Mouse (Mus musculus): Measurements from ENCODE around the gene Zscan20. TPM values are rescaled to one million over a fixed set of nuclear protein-coding genes. Genes with fewer than 3 reads are reported as not detected.

The Zscan20 gene
- polyA plus RNA-seq, 1 experiment = 2.8 TPM

- no peaks in the 10 kb centered on the region for H3K27me3 ChIP-seq (ENCODE audit: control insufficient read depth, insufficient read depth, insufficient read length)
- no peak overlapping the region for H3ac ChIP-seq (ENCODE audit: control insufficient read depth, insufficient read length)
- no peak overlapping the region for H3K4me3 ChIP-seq
- no peaks in the 10 kb centered on the region for H3K79me2 ChIP-seq (ENCODE audit: control insufficient read depth, insufficient read depth)
- H3K4me2 ChIP-seq (ENCODE audit: low read depth) = no peak overlapping the region
- no peaks in the 10 kb centered on the region for H3K36me3 ChIP-seq (ENCODE audit: control insufficient read depth, insufficient read depth)
- no peak for TF ChIP-seq MYOG (IDR thresholded peaks at IDR 0.05; ENCODE audit: control insufficient read depth in 1 of 3, insufficient read depth in 1 of 3, insufficient read length in 2 of 3, low read depth in 2 of 3)
- TF ChIP-seq MAX (IDR thresholded peaks at IDR 0.05; ENCODE audit: low read depth) = no peak
- TF ChIP-seq REST (IDR thresholded peaks at IDR 0.05; ENCODE audit: insufficient read depth, insufficient read length) = no peak
- no peak for TF ChIP-seq POLR2AphosphoS2 (IDR thresholded peaks at IDR 0.05; ENCODE audit: insufficient read length, low read depth)
- no peak for TF ChIP-seq CEBPB (IDR thresholded peaks at IDR 0.05; ENCODE audit: insufficient read depth, poor library complexity, severe bottlenecking)
- TF ChIP-seq USF1 (IDR thresholded peaks at IDR 0.05; ENCODE audit: low read depth) = no peak
Observed at GRCm38 (mm10) chr4:128607661-128608060, 2.2 kb downstream of the Zscan20 start.

DNA sequence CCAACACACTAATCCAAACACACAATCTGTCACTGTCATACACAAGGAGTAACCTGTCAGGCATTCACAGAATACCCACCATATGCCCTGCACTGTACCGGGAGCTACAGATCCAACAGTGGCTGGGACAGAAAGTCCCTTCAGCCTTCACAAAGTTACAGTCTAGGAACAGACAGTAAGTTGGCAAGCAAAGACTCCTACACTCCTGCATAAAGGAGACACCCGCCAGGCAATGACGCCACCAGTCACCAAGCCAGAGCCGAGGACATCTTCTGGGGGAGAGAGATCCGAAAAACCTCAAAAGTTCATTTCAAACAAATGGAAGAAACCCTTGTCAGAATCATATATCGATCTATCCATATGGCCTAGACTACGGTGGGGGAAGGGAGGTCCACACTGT is 3.3 kb downstream of the Zscan20 start:
- Histone ChIP-seq H3K79me2 (ENCODE audit: control insufficient read depth, insufficient read depth) (no peaks in the 10 kb centered on the region), H3ac (ENCODE audit: control insufficient read depth, insufficient read length) (no peak overlapping the region), H3K27me3 (ENCODE audit: control insufficient read depth, insufficient read depth, insufficient read length) (no peaks in the 10 kb centered on the region), H3K36me3 (ENCODE audit: control insufficient read depth, insufficient read depth) (no peaks in the 10 kb centered on the region), H3K4me2 (ENCODE audit: low read depth) (no peak overlapping the region), H3K4me3 (no peak overlapping the region)
- TF ChIP-seq TCF12 (IDR thresholded peaks at IDR 0.05; ENCODE audit: insufficient read depth, poor library complexity, severe bottlenecking) (no peak), USF1 (IDR thresholded peaks at IDR 0.05; ENCODE audit: low read depth) (no peak), SRF (IDR thresholded peaks at IDR 0.05; ENCODE audit: control insufficient read depth, insufficient read length, low read depth) (no peak), POLR2AphosphoS2 (IDR thresholded peaks at IDR 0.05; ENCODE audit: insufficient read length, low read depth) (no peak), POLR2A (IDR thresholded peaks at IDR 0.05; ENCODE audit: insufficient read length, low read depth) (no peak), MAX (IDR thresholded peaks at IDR 0.05; ENCODE audit: low read depth) (no peak), MYOD1 (IDR thresholded peaks at IDR 0.05; ENCODE audit: control insufficient read depth in 1 of 3, insufficient read length in 2 of 3, low read depth in 2 of 3) (no peak), MYOG (IDR thresholded peaks at IDR 0.05; ENCODE audit: control insufficient read depth in 1 of 3, insufficient read depth in 1 of 3, insufficient read length in 2 of 3, low read depth in 2 of 3) (no peak), E2F4 (IDR thresholded peaks at IDR 0.05; ENCODE audit: insufficient read depth) (no peak), CEBPB (IDR thresholded peaks at IDR 0.05; ENCODE audit: insufficient read depth, poor library complexity, severe bottlenecking) (no peak)

DNA sequence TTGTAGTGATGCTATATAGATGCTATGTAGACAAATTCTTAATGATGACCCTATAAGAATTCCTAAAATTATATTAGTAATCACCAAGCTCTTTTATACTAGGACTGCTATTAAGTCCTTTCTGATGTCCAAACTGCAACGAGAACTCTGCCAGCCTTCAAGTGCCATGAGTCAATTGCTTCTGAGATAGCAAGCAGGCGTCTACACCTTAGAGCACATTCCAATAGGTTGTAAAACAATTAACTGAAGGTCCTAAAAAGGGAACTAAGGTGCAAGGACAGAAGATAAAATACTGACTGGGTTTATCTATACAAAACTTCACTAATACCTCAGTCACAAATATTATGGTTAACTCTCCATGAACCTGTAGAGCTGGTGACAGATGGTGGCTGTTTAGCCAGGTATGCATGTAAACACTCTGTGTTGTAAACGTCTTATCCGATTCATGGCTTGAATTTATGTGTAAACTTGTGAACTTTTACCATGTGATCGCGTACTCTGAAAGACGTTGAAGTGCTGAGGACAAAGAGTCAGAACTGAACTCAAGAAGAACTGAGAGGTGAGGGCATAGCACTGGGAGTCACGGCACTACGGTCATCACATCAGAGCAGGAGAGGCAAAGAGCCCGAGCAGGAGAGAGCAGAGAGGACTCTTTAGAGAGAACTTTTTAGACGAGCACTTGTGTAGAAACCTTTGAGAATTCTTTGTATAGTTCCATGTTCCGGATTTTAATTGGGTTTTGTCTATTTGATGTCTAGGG is 11.9 kb downstream of the Zscan20 start:
- no peak for TF ChIP-seq POLR2A (IDR thresholded peaks at IDR 0.05; ENCODE audit: insufficient read length, low read depth)
- no peak for TF ChIP-seq POLR2AphosphoS2 (IDR thresholded peaks at IDR 0.05; ENCODE audit: insufficient read length, low read depth)
- TF ChIP-seq TCF3 (IDR thresholded peaks at IDR 0.05; ENCODE audit: insufficient read length, low read depth) = no peak
- no peak for TF ChIP-seq USF1 (IDR thresholded peaks at IDR 0.05; ENCODE audit: low read depth)
- no peak for TF ChIP-seq CEBPB (IDR thresholded peaks at IDR 0.05; ENCODE audit: insufficient read depth, poor library complexity, severe bottlenecking)
- no peak for TF ChIP-seq MYOD1 (IDR thresholded peaks at IDR 0.05; ENCODE audit: control insufficient read depth in 1 of 3, insufficient read length in 2 of 3, low read depth in 2 of 3)
- no peak for TF ChIP-seq MYOG (IDR thresholded peaks at IDR 0.05; ENCODE audit: control insufficient read depth in 1 of 3, insufficient read depth in 1 of 3, insufficient read length in 2 of 3, low read depth in 2 of 3)
- TF ChIP-seq MAX (IDR thresholded peaks at IDR 0.05; ENCODE audit: low read depth) = no peak
- TF ChIP-seq TCF12 (IDR thresholded peaks at IDR 0.05; ENCODE audit: insufficient read depth, poor library complexity, severe bottlenecking) = no peak
- no peak for TF ChIP-seq REST (IDR thresholded peaks at IDR 0.05; ENCODE audit: insufficient read depth, insufficient read length)
- no peak for TF ChIP-seq E2F4 (IDR thresholded peaks at IDR 0.05; ENCODE audit: insufficient read depth)
- TF ChIP-seq SRF (IDR thresholded peaks at IDR 0.05; ENCODE audit: control insufficient read depth, insufficient read length, low read depth) = no peak
- no peak overlapping the region for H3ac ChIP-seq (ENCODE audit: control insufficient read depth, insufficient read length)
- no peaks in the 10 kb centered on the region for H3K36me3 ChIP-seq (ENCODE audit: control insufficient read depth, insufficient read depth)
- H3K27me3 ChIP-seq (ENCODE audit: control insufficient read depth, insufficient read depth, insufficient read length) = no peaks in the 10 kb centered on the region
- no peaks in the 10 kb centered on the region for H3K79me2 ChIP-seq (ENCODE audit: control insufficient read depth, insufficient read depth)
- H3K4me2 ChIP-seq (ENCODE audit: low read depth) = no peak overlapping the region
- no peak overlapping the region for H3K4me3 ChIP-seq

DNA sequence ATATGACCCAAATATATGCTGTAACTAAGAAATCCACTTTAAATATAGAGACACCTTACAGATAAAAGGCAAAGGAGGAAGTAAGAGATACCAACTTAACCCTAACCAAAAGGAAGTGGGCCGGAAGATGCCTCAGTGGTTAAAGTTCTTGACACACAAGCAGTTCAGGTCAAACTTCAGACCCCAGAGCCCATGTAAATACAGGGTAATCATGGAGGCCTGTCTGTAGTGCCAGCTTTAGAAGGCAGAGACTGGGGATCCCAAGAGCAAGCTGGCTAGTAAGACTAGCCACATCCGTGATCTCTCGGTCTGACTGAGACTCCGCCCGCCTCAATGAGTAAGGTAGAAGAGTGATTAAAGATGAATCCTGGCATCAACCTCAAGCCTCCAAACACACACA is 15.8 kb downstream of the Zscan20 start:
- peaks cover 4% of the 10 kb centered on the region for H3K36me3 ChIP-seq (ENCODE audit: control insufficient read depth, insufficient read depth)

GRCm38 (mm10) chr4:128593286-128593685 is 16.6 kb downstream of the Zscan20 start:
- TF ChIP-seq MYOG (IDR thresholded peaks at IDR 0.05; ENCODE audit: control insufficient read depth in 1 of 3, insufficient read depth in 1 of 3, insufficient read length in 2 of 3, low read depth in 2 of 3) = no peak
- TF ChIP-seq MAX (IDR thresholded peaks at IDR 0.05; ENCODE audit: low read depth) = no peak
- TF ChIP-seq E2F4 (IDR thresholded peaks at IDR 0.05; ENCODE audit: insufficient read depth) = no peak
- no peak for TF ChIP-seq REST (IDR thresholded peaks at IDR 0.05; ENCODE audit: insufficient read depth, insufficient read length)
- TF ChIP-seq TCF3 (IDR thresholded peaks at IDR 0.05; ENCODE audit: insufficient read length, low read depth) = no peak
- TF ChIP-seq USF1 (IDR thresholded peaks at IDR 0.05; ENCODE audit: low read depth) = no peak
- no peak for TF ChIP-seq MYOD1 (IDR thresholded peaks at IDR 0.05; ENCODE audit: control insufficient read depth in 1 of 3, insufficient read length in 2 of 3, low read depth in 2 of 3)
- no peak for TF ChIP-seq CEBPB (IDR thresholded peaks at IDR 0.05; ENCODE audit: insufficient read depth, poor library complexity, severe bottlenecking)
- no peak for TF ChIP-seq SRF (IDR thresholded peaks at IDR 0.05; ENCODE audit: control insufficient read depth, insufficient read length, low read depth)
- no peak for TF ChIP-seq POLR2A (IDR thresholded peaks at IDR 0.05; ENCODE audit: insufficient read length, low read depth)
- no peak for TF ChIP-seq TCF12 (IDR thresholded peaks at IDR 0.05; ENCODE audit: insufficient read depth, poor library complexity, severe bottlenecking)
- no peak for TF ChIP-seq POLR2AphosphoS2 (IDR thresholded peaks at IDR 0.05; ENCODE audit: insufficient read length, low read depth)
- peaks cover 4% of the 10 kb centered on the region for H3K36me3 ChIP-seq (ENCODE audit: control insufficient read depth, insufficient read depth)
- no peak overlapping the region for H3ac ChIP-seq (ENCODE audit: control insufficient read depth, insufficient read length)
- H3K79me2 ChIP-seq (ENCODE audit: control insufficient read depth, insufficient read depth) = no peaks in the 10 kb centered on the region
- H3K4me3 ChIP-seq = no peak overlapping the region
- H3K27me3 ChIP-seq (ENCODE audit: control insufficient read depth, insufficient read depth, insufficient read length) = no peaks in the 10 kb centered on the region
- no peak overlapping the region for H3K4me2 ChIP-seq (ENCODE audit: low read depth)

More for the DNA sequence above, 15.8 kb downstream of the Zscan20 start:
- H3K4me3 ChIP-seq = no peak overlapping the region
- no peak for TF ChIP-seq TCF3 (IDR thresholded peaks at IDR 0.05; ENCODE audit: insufficient read length, low read depth)
- H3ac ChIP-seq (ENCODE audit: control insufficient read depth, insufficient read length) = no peak overlapping the region
- H3K27me3 ChIP-seq (ENCODE audit: control insufficient read depth, insufficient read depth, insufficient read length) = no peaks in the 10 kb centered on the region
- no peak overlapping the region for H3K4me2 ChIP-seq (ENCODE audit: low read depth)
- no peaks in the 10 kb centered on the region for H3K79me2 ChIP-seq (ENCODE audit: control insufficient read depth, insufficient read depth)
